Mouse (Mus musculus): ENCODE data around the gene Cntn2. TPM values are rescaled to one million over a fixed set of nuclear protein-coding genes. Genes with fewer than 3 reads are reported as not detected.

Gene Cntn2
- total RNA-seq, 2 experiments from 2014 or later = 69.3 to 69.6 TPM

- no peak for DNase-seq (ENCODE audit: extremely low spot score in 1 of 2, low spot score in 1 of 2)
Measured at GRCm38 (mm10) chr1:132468926-132469325, 74.1 kb downstream of the Cntn2 start.

GRCm38 (mm10) chr1:132464651-132465050 lies 78.4 kb downstream of the Cntn2 start:
- DNase-seq (ENCODE audit: extremely low spot score in 1 of 2, low spot score in 1 of 2) = no peak

Other genes with a start within 250 kb of the Cntn2 start
- gene Klhdc8a, start 244.6 kb downstream of the Cntn2 start, total RNA-seq (2021) = 1 to 10 TPM; 4.2 to 4.6 TPM
- under 1 TPM; 0.64 to 0.92 TPM for gene Nuak2, start 227.1 kb downstream of the Cntn2 start, total RNA-seq (2021)
- 100 to 1,000 TPM; 232 to 246 TPM for gene Tmcc2, start 152.0 kb downstream of the Cntn2 start, total RNA-seq (2021)
- gene Dstyk, start 125.7 kb downstream of the Cntn2 start, total RNA-seq (2021) = 10 to 100 TPM; 47.4 to 49.5 TPM
- gene Rbbp5, start 65.9 kb downstream of the Cntn2 start, total RNA-seq (2021) = 10 to 100 TPM; 59.0 to 62.8 TPM
- gene Tmem81, start 37.0 kb downstream of the Cntn2 start, total RNA-seq (2021) = 1 to 10 TPM; 5.3 to 6.2 TPM
- 100 to 1,000 TPM; 186 to 238 TPM for gene Nfasc, start 198.5 kb upstream of the Cntn2 start, total RNA-seq (2021)

Data from layer of hippocampus, postnatal 25 days (tissue).